Mouse (Mus musculus) gastrocnemius, postnatal 25 days (tissue): ENCODE measurements around the gene Mtrr. TPM values are rescaled to one million over a fixed set of nuclear protein-coding genes. Genes with fewer than 3 reads are reported as not detected.

Source experiments
- DNase-seq: peaks from one replicate; pipeline ENCODE4 v3.0.0; 2022
- long read RNA-seq, 2 experiments: library from polyadenylated mRNA; stranded (forward); transcript quantifications; one replicate each; pipeline ENCODE4 v2.0.0; 2021
- total RNA-seq, 2 experiments: library from RNA; stranded (reverse); gene quantifications; 1 replicate in 1 of 2; 2 replicates in 1 of 2; pipeline ENCODE4 v1.2.3; 2021

Mtrr gene
- total RNA-seq = 10 to 100 TPM; 18.1 to 19.7 TPM
- long read RNA-seq, experiment 1, transcript Mtrr-201 (15 exons, 3,692 nt) = major isoform, 9 of 14 reads
- long read RNA-seq, experiment 1, partial matches to known transcripts = 4 of 14 reads
- long read RNA-seq, experiment 1, other reads (novel, unspliced or antisense) = 1 of 14 reads
- long read RNA-seq, experiment 2, transcript Mtrr-201 (15 exons, 3,692 nt) = major isoform, 8 of 21 reads
- long read RNA-seq, experiment 2, partial matches to known transcripts = 7 of 21 reads
- long read RNA-seq, experiment 2, other reads (novel, unspliced or antisense) = 6 of 21 reads

DNA sequence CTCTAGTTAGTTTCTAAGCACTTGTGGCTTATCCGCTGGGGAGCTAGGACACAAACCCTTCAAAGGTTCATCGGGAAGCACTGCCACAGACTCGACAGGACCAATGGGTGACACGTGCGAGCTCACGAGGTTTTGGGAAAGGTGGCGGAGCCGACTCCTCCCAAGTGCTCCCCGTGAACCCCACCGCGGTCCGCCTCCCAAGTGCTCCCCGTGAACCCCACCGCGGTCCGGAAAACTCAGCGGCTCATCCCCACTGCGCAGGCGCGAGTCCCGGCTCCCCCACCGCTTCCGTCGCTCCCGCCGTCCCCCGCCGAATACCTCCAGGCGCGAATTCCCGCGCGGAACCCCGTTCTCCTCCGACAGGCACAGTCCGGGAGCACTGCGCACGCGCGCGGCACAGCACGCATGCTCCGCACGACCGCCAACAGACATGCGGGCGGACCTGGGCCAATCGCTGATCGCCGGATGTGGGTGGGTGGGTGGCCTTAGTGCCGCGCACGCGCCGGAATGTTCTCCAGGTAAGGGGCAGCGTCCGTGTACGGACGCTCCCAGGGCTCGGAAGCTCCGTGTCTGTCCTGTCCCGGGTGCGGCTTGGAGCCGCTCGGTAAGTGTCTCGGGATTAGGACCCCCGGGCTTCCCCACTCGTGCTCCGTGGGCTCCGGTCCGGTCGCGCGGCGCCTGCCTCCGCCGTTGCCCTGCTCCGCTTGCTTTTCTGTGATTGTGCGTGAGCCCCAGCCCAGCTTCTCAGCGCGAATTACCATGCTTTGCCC, at the start of gene Mtrr, which contains the start of gene Fastkd3:
Mtrr (minus strand) TSS at position 403 of the 770 bp plus-strand sequence.
Fastkd3 (plus strand) TSS at position 488 of the 770 bp plus-strand sequence.
- DNase-seq = peak; percentile 96

DNA sequence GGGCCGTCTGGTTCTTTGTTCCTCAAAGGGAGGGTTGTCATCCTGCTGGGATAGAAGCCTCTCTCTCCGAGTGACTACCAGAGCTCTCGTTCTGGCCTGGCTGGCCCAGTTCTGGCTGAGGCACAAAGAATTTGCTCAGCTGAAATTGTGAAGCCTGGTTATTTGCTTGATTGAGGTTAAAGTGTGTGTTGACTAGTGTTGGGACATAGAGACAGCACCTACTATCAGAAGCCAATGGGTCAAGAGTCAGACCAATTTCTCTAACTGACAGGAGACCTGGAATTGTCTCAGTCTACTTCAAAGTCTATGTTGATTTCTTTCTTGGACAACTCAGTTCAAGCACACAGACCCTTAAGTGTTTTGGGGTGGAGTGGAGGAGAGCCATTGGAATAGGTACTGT, 45.1 kb upstream of the Mtrr start:
- DNase-seq = no peak

DNA sequence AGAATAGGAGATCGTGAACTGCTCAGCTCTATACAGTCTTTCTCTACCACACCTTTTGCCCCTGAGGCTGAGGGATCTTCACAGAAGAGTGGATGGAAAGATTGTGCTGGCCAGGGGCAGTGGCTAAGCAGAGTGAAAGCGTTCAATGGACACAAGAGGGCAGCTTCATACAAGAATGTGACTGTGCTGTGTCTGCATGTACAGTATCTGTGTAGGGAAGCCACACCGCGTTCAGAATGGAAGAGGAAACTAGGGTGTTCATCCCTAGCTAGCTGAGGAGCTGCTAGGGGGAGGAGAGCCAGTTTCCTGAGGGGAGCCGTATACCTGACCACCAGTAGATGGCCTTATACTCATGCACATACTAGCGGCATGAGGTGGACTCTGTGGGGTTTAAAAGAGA, 40.8 kb upstream of the Mtrr start:
- DNase-seq = no peak

DNA sequence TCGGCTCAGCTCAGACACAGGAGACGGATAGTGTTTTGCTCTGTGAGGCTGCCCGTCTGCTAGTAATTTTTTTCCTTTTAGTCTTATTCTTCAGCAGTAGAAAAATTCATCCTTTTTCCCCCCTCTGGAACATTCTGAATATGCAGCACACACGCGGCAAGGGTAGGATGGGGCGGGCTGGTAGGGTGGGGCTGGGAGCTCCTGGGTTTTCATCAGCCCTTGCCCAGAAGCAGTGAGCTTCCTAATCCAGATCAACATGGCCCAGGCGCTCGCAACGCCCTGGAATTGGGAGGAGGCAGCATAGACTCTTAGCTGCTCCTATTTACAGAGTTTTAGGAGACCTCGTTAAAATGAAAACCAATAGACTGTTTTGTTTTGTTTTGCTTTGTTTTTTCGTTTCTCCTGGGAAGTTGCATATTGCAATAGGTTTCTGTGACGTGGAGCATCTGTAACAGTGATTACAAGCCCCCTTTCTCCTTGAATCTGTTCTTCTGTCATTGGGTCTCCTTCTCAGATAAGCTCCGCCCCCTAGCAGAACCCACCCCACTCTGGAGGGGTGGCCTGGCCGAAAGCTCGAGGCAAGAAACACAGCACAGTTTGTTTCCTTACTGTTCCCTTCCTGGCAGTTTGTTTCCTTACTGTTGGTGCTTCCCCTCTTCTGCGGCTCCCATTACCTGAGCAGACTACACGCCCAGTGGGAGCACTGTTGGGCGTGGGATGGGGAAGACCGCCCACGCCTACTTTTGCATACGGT, 25.9 kb upstream of the Mtrr start:
- DNase-seq = no peak

DNA sequence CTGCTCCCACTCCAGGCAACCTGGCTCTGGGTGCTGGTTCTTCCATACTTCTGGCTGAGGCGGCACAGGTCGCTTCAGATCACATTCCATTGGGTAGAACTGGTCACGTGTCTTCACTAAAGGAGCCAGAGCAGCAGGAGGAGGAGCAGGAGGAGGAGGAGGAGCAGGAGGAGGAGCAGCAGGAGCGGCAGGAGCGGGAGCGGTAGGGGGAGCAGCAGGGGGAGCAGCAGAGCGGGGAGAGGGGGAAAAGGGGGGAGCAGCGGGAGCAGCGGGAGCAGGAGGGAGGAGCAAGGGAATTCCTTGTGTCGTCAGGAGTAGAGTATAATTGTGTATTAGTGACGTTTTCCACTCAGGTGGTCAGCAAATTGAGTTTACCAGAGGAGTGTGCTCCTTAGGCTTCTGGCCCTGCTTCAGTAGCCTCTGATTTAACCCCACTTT, 23.8 kb upstream of the Mtrr start:
- peak; percentile 34 for DNase-seq

DNA sequence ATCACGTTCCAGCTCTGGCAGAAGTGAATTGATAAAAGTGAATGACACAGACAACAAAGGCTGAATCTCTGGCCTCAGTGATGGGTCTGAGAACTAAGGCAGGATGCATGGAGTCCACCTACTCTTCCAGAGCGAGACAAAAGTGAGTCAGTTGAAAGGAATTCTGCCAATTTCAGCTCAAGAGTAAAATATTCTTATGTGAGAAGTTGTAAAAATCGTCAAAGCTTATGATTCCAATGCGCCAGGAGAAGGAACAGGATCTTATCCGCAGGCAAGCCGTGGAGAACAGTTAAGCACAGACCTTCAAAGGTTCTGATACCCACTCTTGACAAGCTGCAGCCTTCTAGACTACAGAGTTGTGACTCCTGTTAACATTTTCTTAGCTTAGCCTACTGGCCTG, 21.1 kb upstream of the Mtrr start:
- no peak for DNase-seq

DNA sequence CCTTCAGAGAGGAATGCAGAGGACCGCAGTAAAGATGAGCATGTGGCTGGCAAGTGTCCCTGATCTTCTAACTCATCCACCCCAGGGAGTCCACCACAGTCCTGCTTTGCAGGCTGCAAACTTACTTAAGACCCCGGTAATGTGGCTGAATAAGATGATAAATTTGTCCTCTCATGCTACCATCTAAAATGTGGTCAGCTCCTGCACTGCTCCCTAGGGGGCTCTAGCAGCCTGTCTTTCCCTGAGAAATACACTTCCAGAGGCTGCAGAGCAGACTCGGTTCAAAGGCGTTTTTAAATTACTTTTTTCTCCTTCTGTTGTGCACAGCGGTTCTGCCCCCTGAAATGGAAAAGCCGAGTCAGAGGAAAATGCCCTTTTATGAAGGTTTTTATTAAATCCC, 19.2 kb upstream of the Mtrr start:
- no peak for DNase-seq

GRCm38 (mm10) chr13:68598953-68599352, 17.0 kb upstream of the Mtrr start:
- DNase-seq = no peak

DNA sequence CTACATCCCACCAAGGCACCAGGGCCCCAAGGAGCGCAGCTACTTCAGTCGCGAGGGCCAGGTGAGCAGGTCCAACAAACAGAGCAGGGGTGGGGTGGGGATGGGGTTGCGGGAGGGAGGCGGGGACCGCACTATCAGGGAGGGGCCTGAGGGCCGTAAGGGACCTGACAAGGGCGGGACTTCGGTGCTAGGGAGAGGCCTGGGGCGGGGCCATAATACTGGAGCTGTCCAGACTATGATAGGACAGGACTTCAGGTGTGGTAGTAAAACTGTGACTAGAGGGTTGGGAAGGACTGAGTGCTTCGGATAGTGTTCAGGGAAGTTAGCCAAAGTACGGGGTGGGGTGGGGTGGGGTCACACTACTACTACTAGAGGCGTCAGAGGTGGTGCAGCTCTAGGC, 15.7 kb upstream of the Mtrr start:
- no peak for DNase-seq

DNA sequence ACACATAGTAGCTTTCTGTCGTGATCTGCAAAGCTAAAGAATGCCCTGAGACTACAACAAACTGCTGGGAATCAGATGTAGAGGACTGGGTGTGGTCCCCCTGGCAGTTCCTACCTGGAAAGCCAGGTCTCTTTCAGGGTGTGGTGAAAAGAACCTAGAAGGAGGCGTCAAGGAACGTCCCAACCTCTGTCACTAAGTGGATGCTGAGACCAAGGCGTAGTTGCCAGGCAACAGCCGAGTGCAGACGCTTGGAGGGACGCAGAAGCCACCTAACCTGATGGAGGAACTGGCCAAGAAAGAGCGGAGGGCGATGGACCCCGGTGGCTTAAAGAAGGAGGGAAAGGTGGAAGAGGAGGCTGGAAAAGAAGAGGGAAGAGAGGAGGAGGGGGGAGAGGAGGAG, 15.2 kb upstream of the Mtrr start, which contains the start of gene 1700001L19Rik:
1700001L19Rik (plus strand) TSS at position 223 of the 400 bp plus-strand sequence.
- no peak for DNase-seq

DNA sequence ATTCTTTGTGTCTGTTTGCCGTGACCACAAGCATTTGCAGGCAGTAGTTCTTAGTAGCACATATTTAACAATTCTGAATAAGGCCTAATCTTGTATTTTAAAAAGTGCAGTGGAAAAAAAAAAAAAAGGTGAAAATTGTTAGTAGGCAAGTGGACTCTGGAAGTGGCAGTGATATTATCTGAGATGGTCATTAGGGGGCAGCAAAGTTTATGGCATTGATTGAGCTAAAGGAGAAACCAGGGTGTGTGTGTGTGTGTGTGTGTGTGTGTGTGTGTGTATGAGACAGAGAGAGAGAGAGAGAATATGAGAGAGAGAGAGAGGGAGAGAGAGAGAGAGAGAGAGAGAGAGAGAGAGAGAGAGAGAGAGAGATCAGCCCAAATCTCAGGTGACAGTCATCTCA, 11.8 kb upstream of the Mtrr start:
- no peak for DNase-seq

DNA sequence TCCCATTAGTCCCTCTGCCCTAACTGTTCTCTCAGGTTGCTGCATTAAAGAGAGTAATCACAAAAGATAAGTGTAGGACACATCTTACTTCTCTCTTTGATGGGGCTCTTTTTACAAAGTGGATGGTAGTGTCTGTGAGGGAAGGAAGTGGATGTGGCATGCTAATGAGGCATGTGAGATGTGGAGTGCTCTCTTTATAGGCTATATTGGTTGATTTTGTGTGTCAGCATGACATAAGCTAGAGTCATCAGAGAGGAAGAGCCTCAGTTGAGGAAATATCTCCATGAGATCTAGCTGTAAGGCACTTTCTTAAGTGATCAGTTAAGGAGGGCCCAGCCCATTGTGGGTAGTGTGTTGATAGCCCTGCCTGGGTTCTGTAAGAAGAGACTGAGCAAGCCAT, 6.4 kb upstream of the Mtrr start:
- no peak for DNase-seq

- DNase-seq = no peak
Measured at GRCm38 (mm10) chr13:68585441-68585840, 3.5 kb upstream of the Mtrr start.

GRCm38 (mm10) chr13:68583961-68584360, 2.0 kb upstream of the Mtrr start:
- no peak for DNase-seq

DNA sequence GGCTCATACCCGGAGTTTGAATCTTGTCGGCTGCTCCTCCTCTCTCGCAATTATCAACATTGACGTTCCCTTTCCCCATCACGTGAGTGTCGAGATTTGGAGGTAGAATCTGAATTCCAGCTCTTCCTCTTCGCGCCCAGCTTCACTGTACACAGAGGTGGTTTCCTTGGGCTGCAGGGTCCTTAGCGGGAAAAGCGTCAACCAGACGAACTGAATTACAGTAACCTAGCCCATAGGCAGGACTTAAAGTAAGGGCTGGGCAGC, 500 bp upstream of the Mtrr start:
- no peak for DNase-seq

- DNase-seq = no peak
Measured at GRCm38 (mm10) chr13:68581086-68581740, 736 bp downstream of the Mtrr start.

GRCm38 (mm10) chr13:68577945-68578344, 4.0 kb downstream of the Mtrr start:
- no peak for DNase-seq

DNA sequence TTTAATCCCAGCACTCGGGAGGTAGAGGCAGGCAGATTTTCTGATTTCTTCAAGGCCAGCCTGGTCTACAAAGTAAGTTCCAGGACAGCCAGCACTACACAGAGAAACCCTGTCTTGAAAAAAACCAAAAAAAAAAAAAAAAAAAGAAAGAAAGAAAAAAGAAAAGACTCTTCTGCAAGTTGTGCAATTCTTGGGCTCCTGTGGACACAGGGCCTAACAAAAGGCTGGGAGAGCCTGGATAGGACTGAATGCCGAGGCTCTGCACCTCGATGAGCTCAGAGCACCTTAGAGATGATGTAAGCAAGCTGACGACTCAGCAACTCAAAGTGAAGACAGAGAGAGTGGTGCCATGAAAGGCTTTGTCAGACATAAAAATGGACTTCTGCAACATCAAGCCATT, 7.6 kb downstream of the Mtrr start:
- DNase-seq = no peak

DNA sequence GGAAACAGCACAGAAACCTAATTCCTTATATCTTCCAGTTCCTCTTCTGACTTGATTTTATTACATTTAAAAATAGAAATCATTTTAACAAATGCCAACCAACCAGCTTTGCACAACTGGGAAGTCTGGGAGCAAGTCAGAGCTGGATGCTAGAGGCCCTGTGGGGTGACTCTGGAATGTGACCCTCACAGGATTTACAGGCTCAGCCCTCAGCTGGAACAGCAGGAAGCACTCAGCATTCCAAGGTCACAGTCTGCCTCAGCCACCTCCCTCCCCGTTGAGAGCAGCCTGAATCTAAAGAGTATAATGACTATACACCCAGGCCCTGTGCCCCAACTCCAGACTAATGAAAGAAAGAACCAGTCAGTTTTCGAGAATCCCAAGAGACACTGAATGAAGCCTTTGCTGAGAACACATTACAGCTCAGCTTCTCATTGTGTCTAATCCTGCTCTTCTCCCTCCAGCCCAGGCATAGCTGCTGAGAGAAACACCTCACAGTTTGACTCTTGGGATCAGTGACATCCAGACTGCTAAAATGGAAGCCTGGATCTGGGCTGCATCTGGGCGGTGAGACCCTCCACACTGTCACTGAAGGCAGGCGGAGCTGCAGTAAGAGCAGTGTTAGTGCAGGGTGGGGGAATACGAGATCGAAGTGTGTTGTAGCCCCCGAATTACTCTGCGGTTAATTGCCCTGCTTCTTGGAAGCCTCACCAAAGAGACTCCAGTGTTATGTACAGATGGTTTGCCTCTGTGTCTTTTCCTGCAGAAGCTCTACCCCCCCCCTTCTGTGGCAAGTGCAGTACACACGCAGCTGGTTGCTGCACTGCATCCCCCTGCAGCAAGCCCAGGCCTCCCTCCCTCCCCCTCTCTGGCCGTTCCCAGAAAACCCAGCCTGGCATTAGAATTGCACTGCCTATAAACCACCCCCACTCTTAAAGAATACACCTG, 8.7 kb downstream of the Mtrr start:
- no peak for DNase-seq

GRCm38 (mm10) chr13:68572247-68572646, 9.7 kb downstream of the Mtrr start:
- DNase-seq = no peak

- DNase-seq = no peak
Measured at GRCm38 (mm10) chr13:68569589-68570336, 12.2 kb downstream of the Mtrr start.
